Comparison of ENCODE assay signal across 8 mouse cellular contexts in genomic region chr4:155832321-155832720, GRCm38 (mm10). TPM values are rescaled to one million over a fixed set of nuclear protein-coding genes. Genes with fewer than 3 reads are reported as not detected.
DNase-seq lines count a peak whose midpoint lies in the region; ATAC-seq and TF ChIP-seq lines count a peak whose summit lies in the region.

No protein-coding gene starts in this region.

- no peaks in the 10 kb centered on the region for H3K36me3 ChIP-seq in spleen, adult 2 months (ENCODE audit: control insufficient read depth, insufficient read depth, low read length)
- peaks cover 16% of the 10 kb centered on the region for H3K36me3 ChIP-seq in limb, embryonic 14.5 days (ENCODE audit: control insufficient read depth, insufficient read depth, low read length)
- no peaks in the 10 kb centered on the region for H3K36me3 ChIP-seq in stomach, postnatal 0 days (ENCODE audit: control insufficient read depth, insufficient read depth, low read length)

- no peak for DNase-seq in cerebellum, adult 2 months
- DNase-seq in cerebellum, adult 11 months = no peak
- DNase-seq in spleen, adult 2 months (ENCODE audit: low read depth in 1 of 2, low spot score in 2 of 2) = no peak
- DNase-seq in spleen, adult 12 weeks (ENCODE audit: low spot score) = no peak
- no peak for DNase-seq in limb, embryonic 14.5 days (ENCODE audit: low spot score)
- DNase-seq in stomach, postnatal 0 days (ENCODE audit: low spot score) = no peak
- DNase-seq in urinary bladder, postnatal 25 days (ENCODE audit: low spot score) = no peak
- no peak for DNase-seq in layer of hippocampus, adult 9-11 months

- peak overlapping the region; percentile 83 for H3K4me3 ChIP-seq in cerebellum, adult 2 months (replicated peaks; ENCODE audit: insufficient read depth, low read depth, low read length)
- peak overlapping the region; percentile 91 for H3K4me3 ChIP-seq in spleen, adult 2 months (ENCODE audit: extremely low read depth, insufficient read depth, insufficient read length)
- H3K4me3 ChIP-seq in limb, embryonic 14.5 days (replicated peaks; ENCODE audit: low read length) = peak overlapping the region; percentile 83
- peak overlapping the region; percentile 78 for H3K4me3 ChIP-seq in stomach, postnatal 0 days (ENCODE audit: low read depth, low read length)

- TF ChIP-seq CTCF in cerebellum, adult 2 months (IDR thresholded peaks at IDR 0.05; ENCODE audit: borderline replicate concordance, insufficient read depth, low read depth, low read length) = no peak
- TF ChIP-seq CTCF in spleen, adult 2 months (IDR thresholded peaks at IDR 0.05; ENCODE audit: extremely low read depth, insufficient read depth, insufficient read length, insufficient replicate concordance) = no peak
- TF ChIP-seq CTCF in stomach, postnatal 0 days (IDR thresholded peaks at IDR 0.05; ENCODE audit: low read depth) = no peak

- H3K4me2 ChIP-seq in limb, embryonic 14.5 days (replicated peaks; ENCODE audit: low read depth, low read length, severe bottlenecking) = peak overlapping the region; percentile 90
- H3K4me2 ChIP-seq in stomach, postnatal 0 days (replicated peaks; ENCODE audit: low read depth) = peak overlapping the region; percentile 93

- TF ChIP-seq POLR2A in cerebellum, adult 2 months (IDR thresholded peaks at IDR 0.05; ENCODE audit: borderline replicate concordance, insufficient read depth, low read length) = no peak
- no peak for TF ChIP-seq POLR2A in spleen, adult 2 months (IDR thresholded peaks at IDR 0.05; ENCODE audit: low read depth, low read length)
- TF ChIP-seq POLR2A in limb, embryonic 14.5 days (IDR thresholded peaks at IDR 0.05; ENCODE audit: borderline replicate concordance, extremely low read depth, insufficient read depth, insufficient read length) = no peak

- no peak for ATAC-seq in limb, embryonic 14.5 days (ENCODE audit: low FRiP score, low read depth)
- no peak for ATAC-seq in stomach, postnatal 0 days (ENCODE audit: low FRiP score, low TSS enrichment)

- no peak for TF ChIP-seq EP300 in stomach, postnatal 0 days (optimal IDR thresholded peaks at IDR 0.05)

- H3K9me3 ChIP-seq in limb, embryonic 14.5 days (ENCODE audit: control insufficient read depth, low read length) = no peaks in the 10 kb centered on the region
- no peaks in the 10 kb centered on the region for H3K9me3 ChIP-seq in stomach, postnatal 0 days (ENCODE audit: control insufficient read depth, low read length)

- WGBS in cerebellum, adult 2 months = 34% methylated on average over 10 of the region's 10 CpGs
- 56% methylated on average over 10 of the region's 10 CpGs for WGBS in spleen, adult 2 months
- 52% methylated on average over 10 of the region's 10 CpGs for WGBS in limb, embryonic 14.5 days
- WGBS in stomach, postnatal 0 days = 54% methylated on average over 10 of the region's 10 CpGs

- no peak overlapping the region for H3K27ac ChIP-seq in cerebellum, adult 2 months (ENCODE audit: insufficient read depth, low read length)
- peak overlapping the region; percentile 86; the same call in 1 of the 2 replicates for H3K27ac ChIP-seq in spleen, adult 2 months (ENCODE audit: insufficient read depth, low read length)
- H3K27ac ChIP-seq in limb, embryonic 14.5 days (replicated peaks; ENCODE audit: low read depth, low read length) = no peak overlapping the region
- H3K27ac ChIP-seq in stomach, postnatal 0 days (replicated peaks) = peak overlapping the region; percentile 85; the same call in 1 of the 2 replicates

- H3K9ac ChIP-seq in limb, embryonic 14.5 days (ENCODE audit: low read depth, low read length, severe bottlenecking) = peak overlapping the region; percentile 76
- H3K9ac ChIP-seq in stomach, postnatal 0 days (ENCODE audit: low read length) = peak overlapping the region; percentile 85

- H3K27me3 ChIP-seq in cerebellum, adult 2 months (ENCODE audit: control insufficient read depth, insufficient read depth, low read length) = no peaks in the 10 kb centered on the region
- no peaks in the 10 kb centered on the region for H3K27me3 ChIP-seq in spleen, adult 2 months (ENCODE audit: control insufficient read depth, insufficient read depth, low read length)
- no peaks in the 10 kb centered on the region for H3K27me3 ChIP-seq in limb, embryonic 14.5 days (ENCODE audit: control insufficient read depth, insufficient read depth, low read length)
- H3K27me3 ChIP-seq in stomach, postnatal 0 days (ENCODE audit: control insufficient read depth, insufficient read depth, low read length) = no peaks in the 10 kb centered on the region

- peaks cover 8% of the 10 kb centered on the region for H3K4me1 ChIP-seq in cerebellum, adult 2 months (ENCODE audit: control insufficient read depth, insufficient read depth, low read length)
- peaks cover 9% of the 10 kb centered on the region; the same call in 1 of the 2 replicates for H3K4me1 ChIP-seq in spleen, adult 2 months (ENCODE audit: control insufficient read depth, insufficient read depth, insufficient read length)
- peaks cover 15% of the 10 kb centered on the region for H3K4me1 ChIP-seq in limb, embryonic 14.5 days (ENCODE audit: control insufficient read depth, insufficient read depth, low read length)
- no peaks in the 10 kb centered on the region for H3K4me1 ChIP-seq in stomach, postnatal 0 days (replicated peaks; ENCODE audit: control insufficient read depth, insufficient read depth)

RNA-seq across cellular contexts. Expression of gene Aurkaip1, which starts 1.2 kb away (rescaled TPM):
- 155 and 159 TPM in 2 replicates for polyA plus RNA-seq in cerebellum, adult 2 months (2012; rRNA removed)
- polyA plus RNA-seq in spleen, adult 2 months (2012; rRNA removed) = 88.7 and 144 TPM in 2 replicates
- polyA plus RNA-seq in limb, embryonic 14.5 days (2012; rRNA removed) = 112 and 114 TPM in 2 replicates
- 126 and 129 TPM in 2 replicates for polyA plus RNA-seq in limb, embryonic 14.5 days (2014; fragmentation: Nextera tagmentation; extraction: Ambion mirVana)
- 129 and 133 TPM in 2 replicates for polyA plus RNA-seq in stomach, postnatal 0 days (2015; fragmentation: Nextera tagmentation; extraction: Ambion mirVana)

RNA-seq across cellular contexts. Expression of gene Mxra8, which starts 7.2 kb away (rescaled TPM):
- 23.8 and 29.7 TPM in 2 replicates for polyA plus RNA-seq in cerebellum, adult 2 months (2012; rRNA removed)
- 73.6 and 118 TPM in 2 replicates for polyA plus RNA-seq in spleen, adult 2 months (2012; rRNA removed)
- 218 and 302 TPM in 2 replicates for polyA plus RNA-seq in limb, embryonic 14.5 days (2012; rRNA removed)
- 109 and 120 TPM in 2 replicates for polyA plus RNA-seq in limb, embryonic 14.5 days (2014; fragmentation: Nextera tagmentation; extraction: Ambion mirVana)
- 79.4 and 88.4 TPM in 2 replicates for polyA plus RNA-seq in stomach, postnatal 0 days (2015; fragmentation: Nextera tagmentation; extraction: Ambion mirVana)

RNA-seq across cellular contexts. Expression of gene Dvl1, which starts 14.9 kb away (rescaled TPM):
- polyA plus RNA-seq in cerebellum, adult 2 months (2012; rRNA removed) = 160 and 163 TPM in 2 replicates
- 98.5 and 132 TPM in 2 replicates for polyA plus RNA-seq in spleen, adult 2 months (2012; rRNA removed)
- polyA plus RNA-seq in limb, embryonic 14.5 days (2012; rRNA removed) = 92.9 and 131 TPM in 2 replicates
- 17.4 and 18.8 TPM in 2 replicates for polyA plus RNA-seq in limb, embryonic 14.5 days (2014; fragmentation: Nextera tagmentation; extraction: Ambion mirVana)
- polyA plus RNA-seq in stomach, postnatal 0 days (2015; fragmentation: Nextera tagmentation; extraction: Ambion mirVana) = 8.1 and 10.4 TPM in 2 replicates

RNA-seq across cellular contexts. Expression of gene Ccnl2, which starts 20.0 kb away (rescaled TPM):
- 171 and 172 TPM in 2 replicates for polyA plus RNA-seq in cerebellum, adult 2 months (2012; rRNA removed)
- 56.2 and 57.9 TPM in 2 replicates for polyA plus RNA-seq in spleen, adult 2 months (2012; rRNA removed)
- 273 and 304 TPM in 2 replicates for polyA plus RNA-seq in limb, embryonic 14.5 days (2012; rRNA removed)
- polyA plus RNA-seq in limb, embryonic 14.5 days (2014; fragmentation: Nextera tagmentation; extraction: Ambion mirVana) = 190 and 199 TPM in 2 replicates
- polyA plus RNA-seq in stomach, postnatal 0 days (2015; fragmentation: Nextera tagmentation; extraction: Ambion mirVana) = 72.2 and 83.2 TPM in 2 replicates

RNA-seq across cellular contexts. Expression of gene Mrpl20, which starts 29.6 kb away (rescaled TPM):
- polyA plus RNA-seq in cerebellum, adult 2 months (2012; rRNA removed) = 109 TPM in 2 replicates
- 23.3 and 31.4 TPM in 2 replicates for polyA plus RNA-seq in spleen, adult 2 months (2012; rRNA removed)
- 72.2 and 97.5 TPM in 2 replicates for polyA plus RNA-seq in limb, embryonic 14.5 days (2012; rRNA removed)
- 199 and 215 TPM in 2 replicates for polyA plus RNA-seq in limb, embryonic 14.5 days (2014; fragmentation: Nextera tagmentation; extraction: Ambion mirVana)
- 230 and 240 TPM in 2 replicates for polyA plus RNA-seq in stomach, postnatal 0 days (2015; fragmentation: Nextera tagmentation; extraction: Ambion mirVana)

Comparison
In these comparisons a context has a peak if more than half of its experiments do, and no peak if none do; other contexts are left out.
1. H3K27ac ChIP-seq: peak in spleen, adult 2 months (single experiment) and stomach, postnatal 0 days (single experiment); none in cerebellum, adult 2 months (single experiment) and limb, embryonic 14.5 days (single experiment).
2. Peak in every context shown above with its lines, with median percentiles within 50 percentile points of each other: H3K4me3 ChIP-seq.